Mouse (Mus musculus): ENCODE measurements around the gene Wdr31.

GRCm38 (mm10) chr4:62487914-62488313 lies 17.2 kb upstream of the Wdr31 start:
- TF ChIP-seq CTCF (conservative IDR thresholded peaks at IDR 0.05; ENCODE audit: low read length) = no peak
- no peak for TF ChIP-seq NANOG (IDR thresholded peaks at IDR 0.05; ENCODE audit: borderline replicate concordance, low read length)
